Mouse (Mus musculus): ENCODE results near the gene Opa1. TPM values are rescaled to one million over a fixed set of nuclear protein-coding genes. Genes with fewer than 3 reads are reported as not detected.

Gene Opa1
- polyA plus RNA-seq, 2 experiments: 9.6 to 17.0 TPM

GRCm38 (mm10) chr16:29693791-29694419 is 114.8 kb downstream of the Opa1 start:
- Histone ChIP-seq H3K27me3 (ENCODE audit: control insufficient read depth, insufficient read depth, low read length) (no peaks in the 10 kb centered on the region), H3K4me3 (ENCODE audit: insufficient read depth in 1 of 2, low read depth in 2 of 2, low read length in 2 of 2) (no peak overlapping the region), H3K36me3 (replicated peaks; ENCODE audit: control insufficient read depth, insufficient read depth, low read depth) (no peaks in the 10 kb centered on the region), H3K27ac (no peak overlapping the region), H3K9me3 (ENCODE audit: control insufficient read depth, low read length) (no peaks in the 10 kb centered on the region), H3K4me2 (ENCODE audit: low read depth) (no peak overlapping the region), H3K4me1 (replicated peaks; ENCODE audit: control insufficient read depth in 2 of 2, insufficient read depth in 2 of 2, low read length in 1 of 2) (no peaks in the 10 kb centered on the region), H3K9ac (replicated peaks) (no peak overlapping the region)
- no peak for TF ChIP-seq EP300 (IDR thresholded peaks at IDR 0.05; ENCODE audit: low read depth)
- TF ChIP-seq CTCF (IDR thresholded peaks at IDR 0.05; ENCODE audit: low read depth): no peak
- DNase-seq (ENCODE audit: low read depth in 3 of 3, low spot score in 3 of 3) (no peak), ATAC-seq (ENCODE audit: insufficient read depth) (no peak)
- 45% methylated on average over 6 of the region's 6 CpGs for WGBS (ENCODE audit: insufficient replicate concordance)

- Histone ChIP-seq H3K27me3 (ENCODE audit: control insufficient read depth, insufficient read depth, low read length) (no peaks in the 10 kb centered on the region), H3K36me3 (replicated peaks; ENCODE audit: control insufficient read depth, insufficient read depth, low read depth) (no peaks in the 10 kb centered on the region), H3K4me2 (ENCODE audit: low read depth) (no peak overlapping the region), H3K9me3 (ENCODE audit: control insufficient read depth, low read length) (no peaks in the 10 kb centered on the region), H3K27ac (no peak overlapping the region), H3K9ac (replicated peaks) (no peak overlapping the region), H3K4me1 (replicated peaks; ENCODE audit: control insufficient read depth in 2 of 2, insufficient read depth in 2 of 2, low read length in 1 of 2) (no peaks in the 10 kb centered on the region), H3K4me3 (ENCODE audit: insufficient read depth in 1 of 2, low read depth in 2 of 2, low read length in 2 of 2) (no peak overlapping the region)
- DNase-seq (ENCODE audit: low read depth in 3 of 3, low spot score in 3 of 3) (no peak), ATAC-seq (ENCODE audit: insufficient read depth) (no peak)
- no peak for TF ChIP-seq CTCF (IDR thresholded peaks at IDR 0.05; ENCODE audit: low read depth)
- no peak for TF ChIP-seq EP300 (IDR thresholded peaks at IDR 0.05; ENCODE audit: low read depth)
- WGBS (ENCODE audit: insufficient replicate concordance): 59% methylated on average over 9 of the region's 9 CpGs
These were observed 115.4 kb downstream of the Opa1 start for GRCm38 (mm10) chr16:29694420-29694959.

Other genes starting within 250 kb of the Opa1 start
- gene Atp13a5, start 200.6 kb upstream of the Opa1 start, polyA plus RNA-seq (2012; rRNA removed): 0.01 TPM in 1 of 2 replicates, not detected in the other
- gene Atp13a5, start 200.6 kb upstream of the Opa1 start, polyA plus RNA-seq (2014; fragmentation: Nextera tagmentation; extraction: Ambion mirVana): not detected in 2 replicates
- gene Atp13a4, start 34.5 kb upstream of the Opa1 start, polyA plus RNA-seq (2012; rRNA removed): not detected in 2 replicates
- not detected in 2 replicates for gene Atp13a4, start 34.5 kb upstream of the Opa1 start, polyA plus RNA-seq (2014; fragmentation: Nextera tagmentation; extraction: Ambion mirVana)